14 mouse cellular contexts compared by ENCODE assay signal in the genomic region with DNA sequence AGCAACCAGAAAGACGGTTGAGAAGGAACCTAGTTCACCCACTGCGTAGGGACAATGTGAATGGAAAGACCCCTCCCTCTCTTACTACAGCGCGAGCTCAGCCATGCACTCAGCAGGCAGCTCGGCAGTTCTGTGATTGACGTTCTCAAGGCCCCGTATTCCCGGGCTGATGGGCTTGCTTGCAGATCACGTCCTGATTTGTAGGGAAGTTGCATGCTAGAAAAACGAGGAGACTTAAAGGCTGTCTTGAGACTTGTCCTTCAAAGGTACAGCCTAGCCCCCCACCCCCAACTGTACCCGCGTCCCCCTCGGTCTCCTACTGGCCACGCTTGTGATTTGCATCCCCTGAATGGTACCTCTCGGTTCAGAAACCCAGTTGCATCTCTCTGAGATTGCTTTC.
DNase-seq lines count a peak whose midpoint lies in the region; ATAC-seq and TF ChIP-seq lines count a peak whose summit lies in the region.
"Had no signal": no experiment of that assay in that cellular context is flagged by ENCODE, and none has a peak within 500 bp of the region (broad histone marks: within the 10 kb centered on the region; RNA-seq: fewer than 3 reads in every experiment).

No protein-coding gene starts in this region.

- H3K9me3 ChIP-seq in kidney, postnatal 0 days (replicated peaks; ENCODE audit: low read length): no peaks in the 10 kb centered on the region
- no peaks in the 10 kb centered on the region for H3K9me3 ChIP-seq in forebrain, postnatal 0 days (ENCODE audit: low read length)
- no peaks in the 10 kb centered on the region for H3K9me3 ChIP-seq in midbrain, embryonic 11.5 days (ENCODE audit: control insufficient read depth, low read length)
- H3K9me3 ChIP-seq: embryonic facial prominence, embryonic 13.5 days; heart, embryonic 15.5 days had no signal

- no peak overlapping the region for H3K9ac ChIP-seq in kidney, postnatal 0 days (ENCODE audit: low read depth, low read length)
- no peak overlapping the region for H3K9ac ChIP-seq in forebrain, postnatal 0 days
- no peak overlapping the region for H3K9ac ChIP-seq in midbrain, embryonic 11.5 days (ENCODE audit: low read length)
- H3K9ac ChIP-seq: embryonic facial prominence, embryonic 13.5 days; heart, embryonic 15.5 days; liver, embryonic 14.5 days had no signal

- peak; percentile 23 for DNase-seq in kidney, postnatal 0 days (ENCODE audit: low spot score)
- no peak for DNase-seq in kidney, adult 18-20 months
- DNase-seq in forebrain, postnatal 0 days: peak; percentile 54
- no peak for DNase-seq in midbrain, embryonic 11.5 days (ENCODE audit: low spot score, missing footprints)
- no peak for DNase-seq in thymus, postnatal 36 days
- no peak for DNase-seq in right cerebral cortex, postnatal 14 days
- DNase-seq in gastrocnemius, adult 2 months: no peak
- DNase-seq: adrenal gland, postnatal 10 days; cerebellum, adult 11 months; kidney, adult 9 months had no signal

- TF ChIP-seq CTCF in kidney, postnatal 0 days (IDR thresholded peaks at IDR 0.05; ENCODE audit: low read depth): no peak
- 0 out of 2 replicates have a peak, but pooled peaks have one; percentile 32 for TF ChIP-seq CTCF in forebrain, postnatal 0 days (IDR thresholded peaks at IDR 0.05; ENCODE audit: low read depth)
- no peak for TF ChIP-seq CTCF in gastrocnemius, adult 2 months (IDR thresholded peaks at IDR 0.05)

- H3K27ac ChIP-seq in kidney, postnatal 0 days: no peak overlapping the region
- 0 out of 2 replicates have a peak overlapping the region, but pooled peaks have one; percentile 35 for H3K27ac ChIP-seq in forebrain, postnatal 0 days (ENCODE audit: low read depth, low read length)
- H3K27ac ChIP-seq in midbrain, embryonic 11.5 days (ENCODE audit: low read depth, low read length): no peak overlapping the region
- no peak overlapping the region for H3K27ac ChIP-seq in gastrocnemius, adult 2 months
- H3K27ac ChIP-seq: embryonic facial prominence, embryonic 13.5 days; heart, embryonic 15.5 days; liver, embryonic 14.5 days had no signal

- peaks cover 13% of the 10 kb centered on the region; the same call in 1 of the 2 replicates for H3K4me1 ChIP-seq in kidney, postnatal 0 days (replicated peaks; ENCODE audit: insufficient read depth, low read length)
- peaks cover 36% of the 10 kb centered on the region for H3K4me1 ChIP-seq in forebrain, postnatal 0 days (ENCODE audit: insufficient read depth)
- peaks cover 28% of the 10 kb centered on the region for H3K4me1 ChIP-seq in midbrain, embryonic 11.5 days (ENCODE audit: control insufficient read depth, insufficient read depth, low read length)

- no peaks in the 10 kb centered on the region for H3K27me3 ChIP-seq in kidney, postnatal 0 days (ENCODE audit: insufficient read depth, low read length)
- H3K27me3 ChIP-seq in forebrain, postnatal 0 days (ENCODE audit: insufficient read depth, low read length): no peaks in the 10 kb centered on the region
- H3K27me3 ChIP-seq in midbrain, embryonic 11.5 days (ENCODE audit: control insufficient read depth, insufficient read depth, low read length): no peaks in the 10 kb centered on the region
- H3K27me3 ChIP-seq: embryonic facial prominence, embryonic 13.5 days; heart, embryonic 15.5 days had no signal

- no peak overlapping the region for H3K4me2 ChIP-seq in kidney, postnatal 0 days (ENCODE audit: low read length)
- H3K4me2 ChIP-seq in forebrain, postnatal 0 days (ENCODE audit: low read depth): peak overlapping the region; percentile 5; the same call in 1 of the 2 replicates
- no peak overlapping the region for H3K4me2 ChIP-seq in midbrain, embryonic 11.5 days
- H3K4me2 ChIP-seq: embryonic facial prominence, embryonic 13.5 days; heart, embryonic 15.5 days had no signal

- intact Hi-C loops in gastrocnemius, adult 2 months (cut with DNase I): loop anchor here (5.0 kb wide), 1 partner anchor 115 kb away; a partner anchor contains a TSS

- 33% methylated on average over 15 of the region's 15 CpGs for WGBS in kidney, postnatal 0 days
- 11% methylated on average over 15 of the region's 15 CpGs for WGBS in forebrain, postnatal 0 days
- WGBS in midbrain, embryonic 11.5 days: 20% methylated on average over 15 of the region's 15 CpGs

- no peak for ATAC-seq in kidney, postnatal 0 days (replicated peaks; ENCODE audit: low FRiP score, low read depth)
- no peak for ATAC-seq in forebrain, postnatal 0 days
- ATAC-seq in midbrain, embryonic 11.5 days (ENCODE audit: low FRiP score): peak; percentile 49; the same call in 1 of the 2 replicates
- ATAC-seq: CD4-positive, CD25-positive, alpha-beta regulatory T cell, adult 4 months had no signal

- no peak overlapping the region for H3K4me3 ChIP-seq in kidney, postnatal 0 days (replicated peaks; ENCODE audit: low read depth, low read length)
- H3K4me3 ChIP-seq in forebrain, postnatal 0 days (ENCODE audit: low read depth, low read length): no peak overlapping the region
- H3K4me3 ChIP-seq in midbrain, embryonic 11.5 days (ENCODE audit: low read depth, low read length): no peak overlapping the region
- H3K4me3 ChIP-seq in gastrocnemius, adult 2 months: no peak overlapping the region
- H3K4me3 ChIP-seq: embryonic facial prominence, embryonic 13.5 days; heart, embryonic 15.5 days had no signal

- no peaks in the 10 kb centered on the region for H3K36me3 ChIP-seq in kidney, postnatal 0 days (ENCODE audit: insufficient read depth, low read length)
- no peaks in the 10 kb centered on the region for H3K36me3 ChIP-seq in forebrain, postnatal 0 days (ENCODE audit: insufficient read depth)
- H3K36me3 ChIP-seq in midbrain, embryonic 11.5 days (ENCODE audit: control insufficient read depth, insufficient read depth, low read length): no peaks in the 10 kb centered on the region
- H3K36me3 ChIP-seq: embryonic facial prominence, embryonic 13.5 days; heart, embryonic 15.5 days had no signal

Comparison
In these comparisons a context has a peak if more than half of its experiments do, and no peak if none do; other contexts are left out.
1. DNase-seq: peak in kidney, postnatal 0 days (single experiment) and forebrain, postnatal 0 days (single experiment); none in kidney, adult 18-20 months (single experiment), midbrain, embryonic 11.5 days (single experiment), thymus, postnatal 36 days (0 of 2), right cerebral cortex, postnatal 14 days (single experiment) and gastrocnemius, adult 2 months (single experiment).